10 mouse cellular contexts compared by ENCODE assay signal in the genomic region with DNA sequence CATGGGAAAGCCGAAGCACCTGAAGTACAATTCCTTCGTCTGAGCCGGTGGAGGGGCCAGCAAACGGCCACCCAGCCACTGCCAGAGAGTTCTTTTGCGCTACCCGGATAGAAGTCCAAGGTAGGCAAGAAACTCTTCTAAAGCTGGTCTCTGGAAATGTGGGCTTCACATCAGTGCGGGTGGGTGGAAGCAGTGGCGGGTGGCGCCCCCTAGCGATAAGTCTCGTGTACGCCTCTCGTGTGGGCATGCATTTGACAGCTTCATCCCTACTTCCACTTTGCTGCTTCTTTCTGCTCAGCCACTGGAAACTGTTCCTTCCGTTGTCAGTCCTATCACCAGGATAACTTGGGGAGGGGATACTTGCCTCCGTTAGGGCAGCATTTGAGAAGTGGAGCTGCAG. TPM values are rescaled to one million over a fixed set of nuclear protein-coding genes. Genes with fewer than 3 reads are reported as not detected.
A peak's percentile ranks its signal among the peaks of the same experiment; 100 is the strongest.
DNase-seq lines count a peak whose midpoint lies in the region; ATAC-seq and TF ChIP-seq lines count a peak whose summit lies in the region.
"Had no signal": no experiment of that assay in that cellular context is flagged by ENCODE, and none has a peak within 500 bp of the region (broad histone marks: within the 10 kb centered on the region; RNA-seq: fewer than 3 reads in every experiment).

No protein-coding gene starts in this region.

- H3K4me1 ChIP-seq in heart, adult 2 months (ENCODE audit: control insufficient read depth, insufficient read depth, low read length), result no peaks in the 10 kb centered on the region; the same call in 1 of the 2 replicates
- H3K4me1 ChIP-seq in liver, postnatal 0 days (ENCODE audit: insufficient read depth), result no peaks in the 10 kb centered on the region

- 45% methylated on average over 15 of the region's 15 CpGs for WGBS in heart, adult 2 months
- WGBS in liver, postnatal 0 days (ENCODE audit: insufficient replicate concordance), result 39% methylated on average over 15 of the region's 15 CpGs

- TF ChIP-seq POLR2A in heart, adult 2 months (IDR thresholded peaks at IDR 0.05; ENCODE audit: insufficient read depth, low read depth, low read length), result no peak

- no peak overlapping the region for H3K9ac ChIP-seq in heart, adult 2 months (ENCODE audit: low read depth, low read length)
- no peak overlapping the region for H3K9ac ChIP-seq in liver, postnatal 0 days (replicated peaks)
- H3K9ac ChIP-seq: embryonic facial prominence, embryonic 13.5 days; limb, embryonic 15.5 days had no signal

- DNase-seq in heart, adult 2 months, result no peak
- DNase-seq in heart, postnatal 25 days (ENCODE audit: low spot score), result no peak
- peak; percentile 15 for DNase-seq in ovary, postnatal 36 days (ENCODE audit: low spot score)
- DNase-seq in ovary, postnatal 10 days (ENCODE audit: low spot score), result no peak
- peak; percentile 15 for DNase-seq in c-Kit-positive CD71-positive TER-119-negative erythroid progenitor cells, embryonic 14.5 days (ENCODE audit: low read depth)
- DNase-seq in liver, postnatal 0 days, result peak; percentile 69
- no peak for DNase-seq in layer of hippocampus, adult 18-20 months (ENCODE audit: low spot score in 2 of 2)

- H3K9me3 ChIP-seq in liver, postnatal 0 days (ENCODE audit: low read length), result no peaks in the 10 kb centered on the region
- H3K9me3 ChIP-seq: embryonic facial prominence, embryonic 13.5 days; limb, embryonic 15.5 days had no signal

- ATAC-seq in liver, postnatal 0 days, result no peak
- no peak for ATAC-seq in megakaryocyte, adult 5-6 weeks (ENCODE audit: poor library complexity, severe bottlenecking)

- no peaks in the 10 kb centered on the region for H3K36me3 ChIP-seq in heart, adult 2 months (ENCODE audit: control insufficient read depth, insufficient read depth, low read length)
- no peaks in the 10 kb centered on the region for H3K36me3 ChIP-seq in liver, postnatal 0 days (replicated peaks; ENCODE audit: insufficient read depth, low read length)
- H3K36me3 ChIP-seq: embryonic facial prominence, embryonic 13.5 days; limb, embryonic 15.5 days had no signal

- no peak for TF ChIP-seq EP300 in heart, adult 2 months (IDR thresholded peaks at IDR 0.05; ENCODE audit: insufficient read depth, low read depth, low read length)
- no peak for TF ChIP-seq EP300 in liver, postnatal 0 days (IDR thresholded peaks at IDR 0.05; ENCODE audit: low read depth)

- intact Hi-C loops in heart, adult 2 months (cut with DNase I), result no loop called here
- intact Hi-C loops in heart, postnatal 25 days (cut with DNase I), result no loop called here

- H3K27me3 ChIP-seq in heart, adult 2 months (ENCODE audit: control insufficient read depth, insufficient read depth, low read length), result no peaks in the 10 kb centered on the region
- H3K27me3 ChIP-seq in liver, postnatal 0 days (ENCODE audit: insufficient read depth, low read length), result peaks cover 4% of the 10 kb centered on the region; the same call in 1 of the 2 replicates

- peak; percentile 59 for TF ChIP-seq CTCF in heart, adult 2 months (IDR thresholded peaks at IDR 0.05)
- TF ChIP-seq CTCF in liver, postnatal 0 days (IDR thresholded peaks at IDR 0.05; ENCODE audit: low read depth), result peak; percentile 66

- H3K27ac ChIP-seq in heart, adult 2 months, result no peak overlapping the region
- H3K27ac ChIP-seq in liver, postnatal 0 days (ENCODE audit: low read depth), result no peak overlapping the region
- H3K27ac ChIP-seq: embryonic facial prominence, embryonic 13.5 days; limb, embryonic 15.5 days had no signal

- no peak overlapping the region for H3K4me2 ChIP-seq in liver, postnatal 0 days (ENCODE audit: low read depth, low read length)
- H3K4me2 ChIP-seq: embryonic facial prominence, embryonic 13.5 days; limb, embryonic 15.5 days had no signal

- no peaks in the 10 kb centered on the region for H3K79me2 ChIP-seq in heart, adult 2 months (replicated peaks; ENCODE audit: control insufficient read depth, insufficient read depth, low read length)

- no peak overlapping the region for H3K4me3 ChIP-seq in heart, adult 2 months
- H3K4me3 ChIP-seq in liver, postnatal 0 days (ENCODE audit: low read depth, low read length), result no peak overlapping the region
- H3K4me3 ChIP-seq: embryonic facial prominence, embryonic 13.5 days; limb, embryonic 15.5 days had no signal

RNA-seq across cellular contexts. Expression of gene Zap70, which starts 15.1 kb away (rescaled TPM):
- under 1 TPM; 0.32 to 0.34 TPM for total RNA-seq in heart, adult 2 months (2021)
- 0.47 TPM in 2 replicates for polyA plus RNA-seq in heart, adult 2 months (2012; rRNA removed)
- total RNA-seq in heart, postnatal 25 days (2021), result under 1 TPM; 0.18 to 0.53 TPM
- 0.31 and 0.67 TPM in 2 replicates for polyA plus RNA-seq in liver, postnatal 0 days (2015; fragmentation: Nextera tagmentation; extraction: Ambion mirVana)
- 0.71 and 1.7 TPM in 2 replicates for total RNA-seq in megakaryocyte, adult 5-6 weeks (2015)
- total RNA-seq in megakaryocyte, adult 5-6 weeks (2017), result 0.77 and 1.5 TPM in 2 replicates
- 1 to 10 TPM; 3.6 to 3.7 TPM for total RNA-seq in layer of hippocampus, adult 18-20 months (2021)

RNA-seq across cellular contexts. Expression of gene Actr1b, which starts 32.2 kb away (rescaled TPM):
- total RNA-seq in heart, adult 2 months (2021), result 10 to 100 TPM; 89.8 to 98.1 TPM
- polyA plus RNA-seq in heart, adult 2 months (2012; rRNA removed), result 94.8 and 122 TPM in 2 replicates
- total RNA-seq in heart, postnatal 25 days (2021), result 100 to 1,000 TPM; 104 to 107 TPM
- 19.3 and 21.3 TPM in 2 replicates for polyA plus RNA-seq in liver, postnatal 0 days (2015; fragmentation: Nextera tagmentation; extraction: Ambion mirVana)
- total RNA-seq in megakaryocyte, adult 5-6 weeks (2015), result 14.0 and 17.4 TPM in 2 replicates
- 34.7 and 37.7 TPM in 2 replicates for total RNA-seq in megakaryocyte, adult 5-6 weeks (2017)
- 100 to 1,000 TPM; 258 to 284 TPM for total RNA-seq in layer of hippocampus, adult 18-20 months (2021)

RNA-seq across cellular contexts. Expression of gene 4933424G06Rik, which starts 36.5 kb away (rescaled TPM):
- total RNA-seq in heart, adult 2 months (2021), result not detected
- not detected in 2 replicates for polyA plus RNA-seq in heart, adult 2 months (2012; rRNA removed)
- total RNA-seq in heart, postnatal 25 days (2021), result not detected
- not detected in 2 replicates for polyA plus RNA-seq in liver, postnatal 0 days (2015; fragmentation: Nextera tagmentation; extraction: Ambion mirVana)
- 0.33 TPM in 1 of 2 replicates, not detected in the other for total RNA-seq in megakaryocyte, adult 5-6 weeks (2015)
- total RNA-seq in megakaryocyte, adult 5-6 weeks (2017), result not detected in 2 replicates
- total RNA-seq in layer of hippocampus, adult 18-20 months (2021), result not detected

RNA-seq across cellular contexts. Expression of gene Cox5b, which starts 55.2 kb away (rescaled TPM):
- 1,000 to 10,000 TPM; 2,054 to 2,380 TPM for total RNA-seq in heart, adult 2 months (2021)
- 1,765 and 1,963 TPM in 2 replicates for polyA plus RNA-seq in heart, adult 2 months (2012; rRNA removed)
- total RNA-seq in heart, postnatal 25 days (2021), result 1,000 to 10,000 TPM; 2,198 to 2,230 TPM
- polyA plus RNA-seq in liver, postnatal 0 days (2015; fragmentation: Nextera tagmentation; extraction: Ambion mirVana), result 620 and 664 TPM in 2 replicates
- total RNA-seq in megakaryocyte, adult 5-6 weeks (2015), result 370 and 491 TPM in 2 replicates
- total RNA-seq in megakaryocyte, adult 5-6 weeks (2017), result 820 and 835 TPM in 2 replicates
- total RNA-seq in layer of hippocampus, adult 18-20 months (2021), result 100 to 1,000 TPM; 678 to 718 TPM

Comparison
In these comparisons a context has a peak if more than half of its experiments do, and no peak if none do; other contexts are left out.
1. DNase-seq: peak in ovary, postnatal 36 days (single experiment), c-Kit-positive CD71-positive TER-119-negative erythroid progenitor cells, embryonic 14.5 days (single experiment) and liver, postnatal 0 days (single experiment); none in heart, adult 2 months (0 of 2), heart, postnatal 25 days (single experiment), ovary, postnatal 10 days (single experiment) and layer of hippocampus, adult 18-20 months (0 of 2).